Comparison of ENCODE assay signal across 15 mouse cellular contexts in genomic region chr12:98187186-98187899, GRCm38 (mm10).
A peak's percentile ranks its signal among the peaks of the same experiment; 100 is the strongest.
DNase-seq lines count a peak whose midpoint lies in the region; ATAC-seq and TF ChIP-seq lines count a peak whose summit lies in the region.
"Had no signal": no experiment of that assay in that cellular context is flagged by ENCODE, and none has a peak within 500 bp of the region (broad histone marks: within the 10 kb centered on the region; RNA-seq: fewer than 3 reads in every experiment).

No protein-coding gene starts in this region.

- ATAC-seq in forebrain, embryonic 13.5 days, result peak; percentile 59; the same call in 1 of the 2 replicates
- no peak for ATAC-seq in forebrain, embryonic 12.5 days (ENCODE audit: low FRiP score)
- ATAC-seq: inflammation-experienced regulatory T-cells, adult 6 months; lung, postnatal 0 days had no signal

- no peak overlapping the region for H3K27ac ChIP-seq in forebrain, embryonic 13.5 days
- no peak overlapping the region for H3K27ac ChIP-seq in forebrain, embryonic 12.5 days
- no peak overlapping the region for H3K27ac ChIP-seq in CH12.LX (ENCODE audit: insufficient read depth, low read depth)
- H3K27ac ChIP-seq in layer of hippocampus, adult 2 months, result peak overlapping the region; percentile 71
- H3K27ac ChIP-seq: midbrain, embryonic 10.5 days had no signal

- WGBS in forebrain, embryonic 13.5 days, result 73% methylated on average over 8 of the region's 8 CpGs
- WGBS in forebrain, embryonic 12.5 days, result 80% methylated on average over 8 of the region's 8 CpGs

- no peak overlapping the region for H3K9ac ChIP-seq in forebrain, embryonic 13.5 days
- H3K9ac ChIP-seq in forebrain, embryonic 12.5 days, result no peak overlapping the region
- no peak overlapping the region for H3K9ac ChIP-seq in CH12.LX (ENCODE audit: insufficient read depth, low read depth)

- no peaks in the 10 kb centered on the region for H3K27me3 ChIP-seq in forebrain, embryonic 13.5 days
- 0 out of 2 replicates have a peak, but pooled peaks cover 1% of the 10 kb centered on the region for H3K27me3 ChIP-seq in forebrain, embryonic 12.5 days
- peaks cover 4% of the 10 kb centered on the region for H3K27me3 ChIP-seq in CH12.LX (replicated peaks)

- no peaks in the 10 kb centered on the region for H3K4me1 ChIP-seq in forebrain, embryonic 13.5 days
- H3K4me1 ChIP-seq in forebrain, embryonic 12.5 days, result no peaks in the 10 kb centered on the region
- peaks cover 3 to 10% of the 10 kb centered on the region in 2 experiments; a peak in 3 of 4 replicates for H3K4me1 ChIP-seq in CH12.LX (ENCODE audit: control insufficient read depth in 1 of 2, insufficient read depth in 2 of 2)
- H3K4me1 ChIP-seq: midbrain, embryonic 10.5 days had no signal

- TF ChIP-seq POLR2A in CH12.LX (IDR thresholded peaks at IDR 0.05; ENCODE audit: low read depth, low read length), result no peak

- no peak for DNase-seq in CH12.LX (ENCODE audit: extremely low read depth)
- DNase-seq in layer of hippocampus, adult 2 months (ENCODE audit: low spot score in 2 of 2), result peak; percentile 26 to 31
- DNase-seq in left cerebral cortex, postnatal 25 days (ENCODE audit: low spot score in 2 of 2), result peak; percentile 49 to 92
- DNase-seq in lung, adult 18-20 months, result no peak
- DNase-seq in spleen, postnatal 14 days (ENCODE audit: low spot score in 2 of 2), result no peak
- no peak for DNase-seq in gastrocnemius, adult 8-10 months (ENCODE audit: low spot score in 2 of 2)
- DNase-seq: cerebellum, adult 8-10 months; heart, postnatal 10 days; kidney, postnatal 36 days; thymus, adult 18-20 months had no signal

- intact Hi-C loops in left cerebral cortex, postnatal 25 days (cut with DNase I), result loop anchor here (2.0 to 10.0 kb wide), 6 partner anchors 80 to 1053 kb away; no protein-coding TSS in a partner anchor

- no peaks in the 10 kb centered on the region for H3K79me2 ChIP-seq in CH12.LX (replicated peaks; ENCODE audit: control insufficient read depth, extremely low read depth, insufficient read depth, poor library complexity, severe bottlenecking)

- no peak for TF ChIP-seq CTCF in CH12.LX (conservative IDR thresholded peaks at IDR 0.05 in 1 of 2, IDR thresholded peaks at IDR 0.05 in 1 of 2; ENCODE audit: low read depth in 2 of 2, low read length in 2 of 2)
- TF ChIP-seq CTCF in layer of hippocampus, adult 2 months (conservative IDR thresholded peaks at IDR 0.05), result no peak

- dilution Hi-C loops in CH12.LX (cut with MboI; ENCODE audit: extremely low pct_ligation_motif_present, extremely low pct_unique_long_range_greater_than_20kb, low sequenced_read_pairs), result no loop called here

- H3K4me2 ChIP-seq in forebrain, embryonic 13.5 days, result no peak overlapping the region
- no peak overlapping the region for H3K4me2 ChIP-seq in forebrain, embryonic 12.5 days
- H3K4me2 ChIP-seq in CH12.LX (ENCODE audit: insufficient read depth, low read depth, poor library complexity, severe bottlenecking), result peak overlapping the region; percentile 34; the same call in 1 of the 2 replicates

- TF ChIP-seq EP300 in CH12.LX (IDR thresholded peaks at IDR 0.05; ENCODE audit: low read length), result 0 out of 2 replicates have a peak, but pooled peaks have one; percentile 22

- no peak overlapping the region for H3K4me3 ChIP-seq in forebrain, embryonic 13.5 days
- H3K4me3 ChIP-seq in forebrain, embryonic 12.5 days (replicated peaks), result no peak overlapping the region
- H3K4me3 ChIP-seq in CH12.LX (replicated peaks in 1 of 3; ENCODE audit: low read depth in 2 of 3, low read length in 2 of 3, poor library complexity in 1 of 3), result no peak overlapping the region
- H3K4me3 ChIP-seq in layer of hippocampus, adult 2 months, result no peak overlapping the region
- H3K4me3 ChIP-seq: midbrain, embryonic 10.5 days had no signal

- no peaks in the 10 kb centered on the region for H3K36me3 ChIP-seq in forebrain, embryonic 13.5 days (ENCODE audit: poor library complexity, severe bottlenecking)
- no peaks in the 10 kb centered on the region for H3K36me3 ChIP-seq in forebrain, embryonic 12.5 days (replicated peaks)
- no peaks in the 10 kb centered on the region for H3K36me3 ChIP-seq in CH12.LX (replicated peaks in 1 of 2; ENCODE audit: control insufficient read depth in 1 of 2, insufficient read depth in 1 of 2, low read length in 1 of 2)
- H3K36me3 ChIP-seq: midbrain, embryonic 10.5 days had no signal

- no peak for TF ChIP-seq RAD21 in CH12.LX (IDR thresholded peaks at IDR 0.05; ENCODE audit: low read depth, low read length)

- in situ Hi-C loops in CH12.LX (cut with MboI; ENCODE audit: low pct_ligation_motif_present, low pct_unique_long_range_greater_than_20kb, low sequenced_read_pairs), result loop anchor here (25.0 kb wide), 1 partner anchor 200 kb away; no protein-coding TSS in a partner anchor

- H3K9me3 ChIP-seq in forebrain, embryonic 13.5 days (replicated peaks), result no peaks in the 10 kb centered on the region
- no peaks in the 10 kb centered on the region for H3K9me3 ChIP-seq in forebrain, embryonic 12.5 days
- H3K9me3 ChIP-seq in CH12.LX (replicated peaks; ENCODE audit: low read length), result no peaks in the 10 kb centered on the region
- H3K9me3 ChIP-seq: midbrain, embryonic 10.5 days had no signal

TF ChIP-seq in CH12.LX, 34 proteins besides CTCF, POLR2A, EP300 and RAD21:
- TF ChIP-seq MYC (IDR thresholded peaks at IDR 0.05; ENCODE audit: low read depth, low read length) (no peak), TBP (conservative IDR thresholded peaks at IDR 0.05; ENCODE audit: low read depth, low read length) (no peak), ZMIZ1 (IDR thresholded peaks at IDR 0.05; ENCODE audit: low read depth, low read length) (no peak), BHLHE40 (IDR thresholded peaks at IDR 0.05; ENCODE audit: low read depth, low read length) (no peak), JUND (conservative IDR thresholded peaks at IDR 0.05; ENCODE audit: low read depth, low read length) (no peak), KAT2A (IDR thresholded peaks at IDR 0.05; ENCODE audit: insufficient replicate concordance, low read length) (no peak), MAFK (IDR thresholded peaks at IDR 0.05; ENCODE audit: insufficient replicate concordance, low read length) (no peak), PAX5 (IDR thresholded peaks at IDR 0.05; ENCODE audit: low read length) (no peak)

Comparison
In these comparisons a context has a peak if more than half of its experiments do, and no peak if none do; other contexts are left out.
1. DNase-seq: peak in layer of hippocampus, adult 2 months (2 of 2) and left cerebral cortex, postnatal 25 days (2 of 2); none in CH12.LX (single experiment), lung, adult 18-20 months (0 of 2), spleen, postnatal 14 days (0 of 2) and gastrocnemius, adult 8-10 months (0 of 2).